Mouse (Mus musculus) midbrain, embryonic 10.5 days (tissue): ENCODE data around the gene Sgms1. TPM values are rescaled to one million over a fixed set of nuclear protein-coding genes. Genes with fewer than 3 reads are reported as not detected.
A peak's percentile ranks its signal among the peaks of the same experiment; 100 is the strongest.
"Not testable (repeated sequence)": the region's sequence is repeated elsewhere in the genome, so short reads cannot be mapped to it uniquely, and the experiment has no call there.

Source experiments
- DNase-seq: peaks from one replicate; pipeline ENCODE4 v3.0.0-alpha.2; 2017; ENCODE audit warnings: low spot score
- H3K27ac ChIP-seq: fragments of 300-500 bp; sonication (generic); replicated peaks from 2 replicates; pipeline ENCODE4 v1.5.1; 2016; ENCODE audit warnings: mild to moderate bottlenecking
- H3K27me3 ChIP-seq: fragments of 300-500 bp; sonication (generic); 2 replicates; pipeline ENCODE4 v1.6.1; 2016; ENCODE audit warnings: low read depth, mild to moderate bottlenecking; ENCODE audit not compliant: poor library complexity, severe bottlenecking
- H3K36me3 ChIP-seq: fragments of 300-500 bp; sonication (generic); 2 replicates; pipeline ENCODE4 v1.6.1; 2016; ENCODE audit warnings: mild to moderate bottlenecking, moderate library complexity
- H3K4me1 ChIP-seq: fragments of 300-500 bp; sonication (generic); 2 replicates; pipeline ENCODE4 v1.6.1; 2016
- H3K4me3 ChIP-seq: fragments of 300-500 bp; sonication (generic); 2 replicates; pipeline ENCODE4 v1.5.1; 2016; ENCODE audit warnings: mild to moderate bottlenecking, moderate library complexity
- H3K9me3 ChIP-seq: fragments of 300-500 bp; sonication (generic); replicated peaks from 2 replicates; pipeline ENCODE4 v1.6.1; 2016; ENCODE audit warnings: mild to moderate bottlenecking
- WGBS: fragments of 180-500 bp; shearing (Covaris S2); methylation state at CpG from one replicate; pipeline ENCODE4 v1.1.7; 2016; 5-methylcytosine and 5-hydroxymethylcytosine counted together
- polyA plus RNA-seq: library from polyadenylated mRNA; unstranded; fragments of >200 nt; fragmentation: Nextera tagmentation; extraction: Ambion mirVana; gene quantifications from 2 replicates; pipeline ENCODE4 v1.2.1, GENCODE M21; 2016

Gene Sgms1
- polyA plus RNA-seq, 1 experiment from 2014 or later, result 13.1 TPM

DNA sequence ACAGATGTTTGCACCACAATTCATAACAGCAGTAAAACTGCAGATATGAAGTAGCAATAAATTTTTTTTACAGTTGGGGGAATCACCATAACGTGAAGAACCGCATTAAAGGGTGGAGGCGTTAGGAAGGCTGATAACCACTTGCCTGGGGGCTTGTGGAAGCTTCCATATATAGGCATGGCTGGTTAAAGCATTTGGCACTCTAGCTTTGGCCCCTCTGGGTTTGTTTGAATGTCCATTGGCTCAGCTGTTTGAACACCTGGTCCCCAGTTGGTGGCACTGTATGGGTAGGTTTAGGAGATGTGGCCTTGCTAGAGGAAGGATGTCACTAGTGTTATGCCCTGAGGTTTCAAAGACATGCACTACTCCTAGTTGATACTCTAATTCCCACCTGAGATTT lies 27.0 kb downstream of the Sgms1 start:
- H3K36me3 ChIP-seq, result no peaks in the 10 kb centered on the region
- no peak overlapping the region for H3K4me3 ChIP-seq
- DNase-seq, result no peak
- WGBS, result 87% methylated on average over 3 of the region's 3 CpGs
- H3K27ac ChIP-seq, result no peak overlapping the region
- H3K27me3 ChIP-seq, result no peaks in the 10 kb centered on the region
- peaks cover 5% of the 10 kb centered on the region for H3K4me1 ChIP-seq
- H3K9me3 ChIP-seq, result no peaks in the 10 kb centered on the region

DNA sequence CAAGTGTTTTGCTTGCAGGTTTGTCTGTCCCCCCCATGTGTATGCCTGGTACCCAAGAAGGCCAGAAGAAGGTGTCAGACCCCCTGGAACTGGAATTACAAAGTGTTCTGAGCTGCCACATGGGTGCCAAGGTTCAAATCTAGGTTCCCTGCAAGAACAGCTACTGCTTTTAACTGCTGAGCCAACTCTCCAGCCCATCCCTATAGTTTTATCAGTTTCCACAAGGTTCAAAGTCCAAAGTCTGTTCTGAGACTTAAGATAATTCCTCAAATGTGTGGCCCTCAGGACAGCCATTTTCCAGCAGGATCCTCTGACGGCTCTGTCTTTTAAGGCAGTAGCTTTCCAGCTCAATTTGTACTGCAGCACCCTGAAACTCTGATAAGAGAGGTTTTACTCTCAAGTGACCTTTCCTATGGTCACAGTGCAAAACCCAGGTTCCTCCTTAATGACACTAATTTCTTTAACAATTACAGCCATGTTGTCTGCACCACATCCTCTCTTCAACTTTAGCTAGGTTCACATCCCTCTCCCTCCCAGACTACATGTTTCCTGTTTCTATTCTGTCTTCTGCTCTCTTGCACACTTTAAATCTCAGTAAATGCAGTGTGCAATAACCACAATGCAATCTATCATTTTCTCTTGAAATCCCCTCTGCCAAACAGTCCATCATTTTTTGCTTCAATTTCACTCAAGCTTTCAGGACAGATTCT lies 28.4 kb downstream of the Sgms1 start:
- no peaks in the 10 kb centered on the region for H3K36me3 ChIP-seq
- H3K9me3 ChIP-seq, result no peaks in the 10 kb centered on the region
- peaks cover 5% of the 10 kb centered on the region for H3K4me1 ChIP-seq
- no peaks in the 10 kb centered on the region for H3K27me3 ChIP-seq
- no peak overlapping the region for H3K27ac ChIP-seq
- DNase-seq, result no peak
- 81% methylated on average over 1 of the region's 1 CpGs for WGBS
- no peak overlapping the region for H3K4me3 ChIP-seq

DNA sequence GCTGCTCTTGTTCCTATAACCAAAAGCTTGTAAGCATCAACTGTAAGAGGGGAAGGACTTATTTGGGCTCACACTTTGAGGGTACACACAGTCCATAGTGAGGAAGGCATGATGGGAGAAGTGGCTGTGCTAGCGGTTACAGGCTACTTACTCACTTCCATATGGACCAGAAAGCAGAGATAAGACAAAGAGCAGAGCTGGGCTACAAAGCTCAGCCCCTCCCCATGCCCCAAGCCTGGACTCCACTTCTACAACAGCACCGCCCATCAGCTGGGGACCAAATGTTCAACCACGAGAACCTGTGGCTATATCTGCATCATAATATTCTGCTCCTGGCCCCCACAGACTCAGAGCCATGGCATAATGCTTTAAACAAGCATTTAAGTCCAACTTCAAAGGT lies 29.0 kb downstream of the Sgms1 start:
- WGBS, result 86% methylated on average over 3 of the region's 3 CpGs
- no peaks in the 10 kb centered on the region for H3K9me3 ChIP-seq
- peaks cover 5% of the 10 kb centered on the region for H3K4me1 ChIP-seq
- H3K4me3 ChIP-seq, result no peak overlapping the region
- no peaks in the 10 kb centered on the region for H3K36me3 ChIP-seq
- no peak overlapping the region for H3K27ac ChIP-seq
- H3K27me3 ChIP-seq, result no peaks in the 10 kb centered on the region
- no peak for DNase-seq

DNA sequence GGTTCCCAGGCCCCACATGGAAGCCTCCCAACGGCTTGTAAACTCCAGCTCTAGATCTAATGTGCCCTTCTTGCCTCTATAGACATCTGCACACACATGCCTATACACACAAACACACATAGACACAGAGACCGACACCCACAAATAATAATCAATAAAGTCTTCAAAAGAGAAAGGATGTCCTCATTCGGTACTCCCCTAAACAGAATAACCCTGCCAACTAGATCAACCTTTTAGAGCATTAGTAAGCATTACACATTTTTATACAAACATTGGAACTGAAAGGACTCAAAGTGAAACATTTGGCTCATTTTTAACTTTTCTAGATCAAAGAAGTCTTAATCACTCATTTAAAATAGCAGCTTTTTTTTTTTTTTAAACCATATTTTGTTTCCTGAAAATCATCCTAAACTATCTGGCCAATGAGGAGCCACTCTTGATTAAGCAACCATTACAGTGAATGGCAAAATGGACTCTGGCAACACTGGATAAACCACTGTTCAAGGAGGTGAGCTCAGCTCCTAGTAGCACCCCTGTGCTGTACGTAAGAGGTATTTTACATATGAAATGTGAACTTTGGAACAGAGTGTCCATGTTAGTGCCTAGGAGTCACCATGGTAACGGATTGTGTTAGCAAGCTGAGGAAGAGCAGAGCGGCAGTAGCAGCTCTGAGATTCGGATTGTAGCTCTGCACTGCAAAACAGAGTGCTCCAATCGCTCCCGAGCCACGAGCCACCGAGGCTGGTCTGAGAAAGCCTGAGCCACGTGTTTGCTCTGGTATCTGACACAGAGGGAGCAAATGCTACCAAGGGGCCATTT lies 30.6 kb downstream of the Sgms1 start:
- no peaks in the 10 kb centered on the region for H3K36me3 ChIP-seq
- DNase-seq, result peak; percentile 23
- H3K4me1 ChIP-seq, result peaks cover 5% of the 10 kb centered on the region
- WGBS, result 62% methylated on average over 12 of the region's 12 CpGs
- H3K27me3 ChIP-seq, result no peaks in the 10 kb centered on the region
- H3K4me3 ChIP-seq, result no peak overlapping the region
- no peaks in the 10 kb centered on the region for H3K9me3 ChIP-seq
- H3K27ac ChIP-seq, result no peak overlapping the region

DNA sequence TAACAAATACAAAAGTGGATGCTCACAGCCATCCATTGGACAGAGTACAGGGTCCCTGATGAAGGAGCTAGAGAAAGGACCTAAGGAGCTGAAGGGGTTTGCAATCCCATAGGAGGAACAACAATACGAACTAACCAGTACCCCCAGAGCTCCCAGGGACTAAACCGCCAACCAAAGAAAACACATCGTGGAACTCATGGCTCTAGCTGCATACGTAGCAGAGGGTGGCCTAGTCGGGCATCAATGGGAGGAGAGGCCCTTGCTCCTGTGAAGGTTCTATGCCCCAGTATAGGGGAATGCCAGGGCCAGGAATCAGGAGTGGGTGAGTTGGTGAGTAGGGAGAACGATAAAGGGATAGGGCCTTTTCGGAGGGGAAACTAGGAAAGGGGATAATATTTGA lies 31.5 kb downstream of the Sgms1 start:
- DNase-seq, H3K4me3 ChIP-seq, H3K27me3 ChIP-seq, H3K4me1 ChIP-seq, H3K36me3 ChIP-seq, H3K27ac ChIP-seq, H3K9me3 ChIP-seq: not testable (repeated sequence)
- WGBS, result 93% methylated on average over 7 of the region's 7 CpGs

DNA sequence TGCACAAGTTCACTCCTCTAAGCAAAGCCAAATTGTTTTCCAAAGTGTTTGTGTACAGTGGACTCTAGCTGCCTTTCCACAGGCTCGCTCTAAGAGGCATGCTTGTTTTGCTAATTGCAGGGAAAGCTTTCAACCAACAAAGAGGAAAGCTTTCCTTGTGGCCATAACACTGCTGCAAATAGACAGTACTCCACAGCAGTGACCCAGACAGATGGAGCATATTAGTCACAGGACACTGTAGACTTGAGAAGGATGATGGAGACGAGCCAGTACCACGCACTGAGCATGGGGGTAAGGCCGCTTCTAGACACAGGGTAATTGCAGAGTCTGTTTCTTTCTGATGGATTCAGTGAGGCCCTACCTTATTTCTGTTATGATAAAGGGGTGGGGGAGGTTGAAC lies 33.3 kb downstream of the Sgms1 start:
- no peaks in the 10 kb centered on the region for H3K9me3 ChIP-seq
- no peak for DNase-seq
- no peak overlapping the region for H3K4me3 ChIP-seq
- no peaks in the 10 kb centered on the region for H3K27me3 ChIP-seq
- H3K36me3 ChIP-seq, result no peaks in the 10 kb centered on the region
- WGBS, result 84% methylated on average over 4 of the region's 4 CpGs
- no peak overlapping the region for H3K27ac ChIP-seq
- H3K4me1 ChIP-seq, result peaks cover 5% of the 10 kb centered on the region

DNA sequence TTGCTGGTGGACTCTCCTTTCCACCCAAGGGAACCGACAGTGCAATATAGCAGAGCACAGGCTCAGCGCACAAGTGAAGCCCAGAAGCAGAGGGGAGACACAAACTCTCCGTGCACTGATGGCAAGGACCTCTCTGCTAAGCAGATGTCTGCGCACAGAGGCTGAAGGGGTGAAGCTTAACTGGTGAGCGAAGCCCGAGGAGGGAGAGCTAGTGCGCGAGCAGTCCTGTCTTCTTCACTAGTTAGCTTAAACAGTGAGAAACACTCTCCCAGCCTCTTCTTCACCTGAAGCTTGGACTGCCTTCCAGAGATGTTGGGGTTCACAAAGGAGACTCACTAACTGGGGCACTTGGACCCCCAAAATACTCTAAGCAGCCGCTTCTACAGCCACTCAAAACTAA lies 36.1 kb downstream of the Sgms1 start:
- Histone ChIP-seq H3K36me3 (no peaks in the 10 kb centered on the region), H3K27ac (no peak overlapping the region), H3K4me3 (no peak overlapping the region), H3K9me3 (no peaks in the 10 kb centered on the region), H3K4me1 (peaks cover 22% of the 10 kb centered on the region), H3K27me3 (no peaks in the 10 kb centered on the region)
- no peak for DNase-seq
- 97% methylated on average over 9 of the region's 9 CpGs for WGBS

DNA sequence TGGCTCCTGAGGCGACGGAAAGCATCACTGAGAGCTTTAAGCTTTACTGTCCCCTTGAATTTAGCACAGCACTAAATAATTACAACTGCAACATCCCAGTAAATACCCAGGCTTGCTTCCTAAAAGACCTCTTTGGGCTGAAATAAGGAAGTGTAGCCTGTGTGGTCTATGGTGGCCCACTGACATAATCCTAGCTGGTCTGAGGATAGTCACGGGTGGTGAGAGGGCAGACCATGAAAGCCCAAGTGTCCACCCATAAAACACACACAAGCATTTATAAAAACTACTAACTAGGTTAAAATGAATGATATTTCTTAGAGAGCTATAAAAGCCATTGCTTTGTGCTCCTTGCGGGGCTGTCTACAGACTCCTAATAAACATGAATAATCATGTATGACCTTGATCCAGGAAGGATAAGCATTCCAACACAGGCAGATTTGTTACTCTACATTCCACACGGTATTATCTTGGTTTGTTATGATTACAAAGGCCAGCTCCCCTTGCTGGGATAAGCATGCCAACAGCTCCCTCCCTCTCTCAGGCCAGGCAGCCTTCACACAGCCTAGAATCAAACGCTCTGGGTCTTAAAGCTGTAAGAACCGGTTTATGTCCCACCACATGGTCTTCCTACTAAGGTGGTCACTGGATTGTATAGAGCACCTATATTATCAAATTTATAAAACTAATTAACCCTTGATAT lies 40.4 kb downstream of the Sgms1 start:
- H3K27ac ChIP-seq, result no peak overlapping the region
- no peaks in the 10 kb centered on the region for H3K36me3 ChIP-seq
- no peak for DNase-seq
- peaks cover 49% of the 10 kb centered on the region for H3K4me1 ChIP-seq
- no peak overlapping the region for H3K4me3 ChIP-seq
- H3K9me3 ChIP-seq, result no peaks in the 10 kb centered on the region
- 46% methylated on average over 7 of the region's 7 CpGs for WGBS
- no peaks in the 10 kb centered on the region; the same call in 1 of the 2 replicates for H3K27me3 ChIP-seq

DNA sequence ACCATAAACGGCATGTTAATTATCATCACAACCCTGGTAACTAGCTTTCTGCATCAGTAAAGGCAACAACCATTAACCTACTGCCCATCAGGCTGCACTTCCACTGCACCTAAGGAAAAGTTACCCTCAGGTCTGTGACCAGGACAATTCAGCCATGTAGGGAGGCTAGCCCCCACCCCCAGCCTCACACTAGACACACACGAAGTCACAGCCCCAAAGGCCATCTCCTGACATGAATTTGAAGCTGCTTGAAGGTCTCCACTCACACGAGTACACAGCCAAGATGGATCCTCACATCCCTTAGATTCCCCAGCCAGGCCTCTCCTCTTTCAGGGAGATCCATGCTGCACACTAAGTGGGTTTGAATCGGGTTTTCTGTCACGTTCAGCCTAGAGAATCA lies 42.0 kb downstream of the Sgms1 start:
- H3K4me1 ChIP-seq, result peaks cover 65% of the 10 kb centered on the region
- H3K4me3 ChIP-seq, result no peak overlapping the region
- WGBS, result 90% methylated on average over 5 of the region's 5 CpGs
- no peaks in the 10 kb centered on the region; the same call in 1 of the 2 replicates for H3K27me3 ChIP-seq
- no peaks in the 10 kb centered on the region for H3K36me3 ChIP-seq
- DNase-seq, result no peak
- no peak overlapping the region for H3K27ac ChIP-seq
- H3K9me3 ChIP-seq, result no peaks in the 10 kb centered on the region

DNA sequence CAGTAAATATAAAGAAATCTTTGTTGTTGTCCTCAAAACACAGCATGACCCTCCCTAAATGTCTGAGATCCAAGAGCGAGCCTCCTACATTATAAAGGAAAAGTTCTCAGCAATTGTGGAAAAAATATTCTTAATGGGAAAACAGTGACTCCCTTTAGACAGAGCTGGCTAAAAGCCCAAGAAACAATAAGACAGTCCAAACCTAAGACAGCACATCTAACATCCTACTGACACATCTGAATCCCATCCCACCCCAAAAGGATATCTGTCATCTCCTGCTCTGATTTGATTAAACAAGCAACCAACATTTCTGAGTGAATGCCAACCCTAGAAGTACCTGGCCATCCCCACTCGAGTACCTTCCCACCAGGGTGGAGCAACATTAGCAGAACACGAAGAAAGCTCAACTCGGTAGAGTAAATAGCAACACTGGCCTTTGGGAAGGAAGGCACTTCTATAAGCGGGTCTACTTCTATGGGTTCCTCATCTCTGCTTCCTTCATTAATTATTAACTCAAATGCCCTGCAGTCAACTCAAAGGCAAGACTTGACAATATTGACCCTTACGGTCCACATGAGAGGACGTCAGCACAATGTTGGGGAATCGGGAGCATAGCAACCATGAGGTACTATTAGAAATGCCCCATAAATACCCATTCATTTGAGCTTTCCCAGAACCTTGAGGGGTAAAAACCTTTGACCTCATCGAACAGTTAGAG lies 42.7 kb downstream of the Sgms1 start:
- 90% methylated on average over 9 of the region's 9 CpGs for WGBS
- Histone ChIP-seq H3K27me3 (no peaks in the 10 kb centered on the region; the same call in 1 of the 2 replicates), H3K9me3 (no peaks in the 10 kb centered on the region), H3K4me3 (no peak overlapping the region), H3K27ac (no peak overlapping the region), H3K4me1 (peaks cover 72% of the 10 kb centered on the region), H3K36me3 (no peaks in the 10 kb centered on the region)
- no peak for DNase-seq

DNA sequence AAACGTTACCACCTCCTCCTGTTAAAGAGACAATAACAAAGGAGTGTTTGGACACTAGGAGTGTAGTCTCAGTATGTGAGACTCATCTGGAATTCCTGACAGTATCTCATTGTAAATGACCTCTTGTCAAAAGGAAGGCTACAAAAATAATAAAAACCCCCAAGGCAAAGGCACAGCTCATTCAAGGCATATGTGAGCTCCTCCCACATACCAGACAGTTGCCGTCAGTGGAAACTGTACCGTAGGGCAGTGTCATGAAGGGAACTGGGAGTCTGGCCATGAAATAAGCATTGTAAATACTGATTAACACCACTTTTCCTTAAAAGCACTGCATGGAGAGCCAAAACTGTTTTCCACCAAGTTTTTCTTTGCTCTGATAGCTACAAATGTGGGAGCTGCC lies 43.3 kb downstream of the Sgms1 start:
- Histone ChIP-seq H3K9me3 (no peaks in the 10 kb centered on the region), H3K4me1 (peaks cover 78% of the 10 kb centered on the region), H3K4me3 (no peak overlapping the region), H3K36me3 (no peaks in the 10 kb centered on the region), H3K27ac (no peak overlapping the region), H3K27me3 (no peaks in the 10 kb centered on the region; the same call in 1 of the 2 replicates)
- DNase-seq, result no peak
- 66% methylated on average over 3 of the region's 3 CpGs for WGBS

DNA sequence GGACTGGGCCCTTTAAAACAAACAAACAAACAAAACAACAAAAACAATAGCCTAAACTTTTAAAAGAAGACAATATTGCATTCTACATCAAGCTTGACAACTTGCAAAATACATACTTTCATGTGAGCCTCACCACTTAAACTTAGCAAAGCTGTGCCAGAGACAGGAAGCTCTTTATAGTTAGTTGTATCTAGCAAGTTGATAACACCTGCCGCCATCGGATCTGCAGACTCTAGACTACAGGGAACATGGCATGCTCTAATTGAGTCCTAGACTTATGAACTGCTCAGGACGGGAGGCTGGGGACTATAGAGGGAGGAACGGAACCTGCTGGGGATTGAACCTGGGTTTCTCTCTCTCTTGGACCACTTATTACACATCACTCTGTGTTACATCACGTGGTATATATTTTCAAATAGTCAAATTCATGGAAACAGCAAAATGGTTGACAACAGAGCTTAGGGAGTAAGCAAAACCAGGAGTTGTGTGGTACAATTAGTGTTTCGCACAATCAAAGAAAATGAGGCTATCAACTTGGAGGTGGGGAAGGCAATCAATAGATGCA lies 44.3 kb downstream of the Sgms1 start:
- Histone ChIP-seq H3K36me3 (no peaks in the 10 kb centered on the region), H3K27ac (no peak overlapping the region), H3K27me3 (no peaks in the 10 kb centered on the region; the same call in 1 of the 2 replicates), H3K4me3 (no peak overlapping the region), H3K4me1 (peaks cover 81% of the 10 kb centered on the region), H3K9me3 (no peaks in the 10 kb centered on the region)
- no peak for DNase-seq
- WGBS, result 87% methylated on average over 6 of the region's 6 CpGs
